Mouse (Mus musculus) cerebellum, adult 11 months (tissue): ENCODE data around the gene Trmt44.
A peak's percentile ranks its signal among the peaks of the same experiment; 100 is the strongest.
"Not testable (repeated sequence)": the region's sequence is repeated elsewhere in the genome, so short reads cannot be mapped to it uniquely, and the experiment has no call there.

Experiments used
- DNase-seq: peaks from one replicate; pipeline ENCODE4 v3.0.0; 2022

The Trmt44 gene

DNA sequence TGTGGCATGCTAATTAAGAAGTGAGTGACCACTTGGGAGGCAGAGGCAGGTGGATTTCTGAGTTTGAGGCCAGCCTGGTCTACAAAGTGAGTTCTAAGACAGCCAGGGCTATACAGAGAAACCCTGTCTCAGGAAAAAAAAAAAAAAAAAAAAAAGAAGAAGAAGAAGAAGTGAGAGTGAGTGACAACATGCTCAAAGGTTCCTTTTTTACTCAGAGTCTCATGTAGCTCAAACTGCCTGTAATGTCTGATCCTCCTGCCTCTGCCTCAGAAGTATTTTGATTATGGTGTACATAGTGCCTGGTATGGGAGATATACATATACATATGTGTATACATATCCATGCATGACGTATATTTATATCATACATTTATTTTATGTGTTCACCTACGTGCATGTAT lies 9.4 kb upstream of the Trmt44 start:
- DNase-seq: not testable (repeated sequence)

DNA sequence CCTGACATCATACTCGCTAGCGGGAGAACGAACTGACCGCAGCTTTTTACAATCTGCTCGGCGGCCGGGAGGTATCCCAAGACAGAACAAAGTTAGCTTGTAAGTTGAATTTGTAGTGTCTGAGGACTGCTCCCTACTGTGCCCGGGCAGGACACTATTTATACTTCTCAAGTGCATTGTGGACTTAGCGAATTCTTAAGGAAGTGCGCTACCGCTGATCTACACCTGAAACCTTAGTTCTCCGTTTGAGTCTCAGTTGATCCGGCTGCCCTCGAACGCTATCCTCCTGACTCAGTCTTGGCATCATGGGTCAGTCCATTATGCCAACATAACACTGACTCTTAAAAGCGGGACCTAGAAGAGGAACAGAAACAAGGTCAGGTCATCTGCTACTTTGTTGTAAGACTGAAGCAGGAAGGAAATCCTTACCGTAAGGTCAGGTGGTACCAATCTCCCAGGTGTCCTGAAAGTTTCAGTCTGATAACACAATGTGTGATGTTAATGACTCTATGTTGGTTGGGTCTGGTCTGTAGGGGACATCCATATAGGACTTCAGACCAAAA lies 8.4 kb upstream of the Trmt44 start:
- no peak for DNase-seq

GRCm38 (mm10) chr5:35582445-35583220 lies 7.8 kb upstream of the Trmt44 start, which contains the start of gene Acox3:
Gene Acox3, plus strand, starts transcription at chr5:35583040.
- DNase-seq: peak; percentile 95

- DNase-seq: no peak
These were observed 5.5 kb upstream of the Trmt44 start for GRCm38 (mm10) chr5:35580156-35580922.

- no peak for DNase-seq
These were observed 4.5 kb upstream of the Trmt44 start for GRCm38 (mm10) chr5:35579247-35579893.

DNA sequence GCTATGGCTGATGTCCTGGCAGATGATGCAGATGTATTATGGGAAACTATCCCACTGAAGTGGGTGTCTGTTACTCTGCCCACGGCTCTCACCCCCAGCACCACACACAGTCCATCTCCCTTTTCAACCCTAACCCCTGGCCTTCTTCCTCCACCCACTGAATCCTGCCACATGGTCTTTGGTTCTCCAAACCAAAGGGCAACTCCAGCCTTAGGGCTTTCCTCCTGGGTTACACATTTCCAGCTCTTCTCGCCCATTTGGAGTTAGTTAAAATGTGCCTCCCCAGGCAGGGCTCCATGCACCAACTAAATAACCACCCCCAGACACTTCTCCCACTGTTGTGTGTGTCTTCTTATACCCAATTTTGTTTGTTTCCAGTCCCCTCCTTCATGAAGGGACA lies 3.5 kb upstream of the Trmt44 start:
- DNase-seq: no peak

- DNase-seq: no peak
These were observed 1.6 kb upstream of the Trmt44 start for GRCm38 (mm10) chr5:35576409-35577020.

- no peak for DNase-seq
These were observed 3.3 kb downstream of the Trmt44 start for GRCm38 (mm10) chr5:35571546-35571945.

- no peak for DNase-seq
These were observed 8.2 kb downstream of the Trmt44 start for GRCm38 (mm10) chr5:35566632-35567031.

DNA sequence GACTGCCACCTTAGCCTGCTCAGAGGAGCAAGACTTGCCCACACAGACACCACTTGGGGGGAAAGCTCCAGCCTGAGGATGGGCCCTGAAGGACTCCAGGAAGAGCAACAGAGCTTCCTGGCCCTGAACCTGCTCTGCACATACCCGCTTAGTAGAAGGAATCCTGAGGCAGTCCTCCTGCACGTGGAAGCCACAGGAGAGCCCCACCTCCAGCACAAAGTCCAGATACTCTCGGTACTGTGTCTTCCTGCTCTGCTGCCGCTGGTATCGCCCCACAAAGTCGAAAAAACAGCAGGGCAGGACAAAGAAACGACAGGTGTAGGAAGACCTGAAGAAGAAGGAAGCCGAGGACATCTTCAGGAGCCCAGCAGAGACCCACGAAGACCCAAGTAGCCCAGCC lies 9.7 kb downstream of the Trmt44 start:
- DNase-seq: no peak

GRCm38 (mm10) chr5:35563449-35563848 lies 11.4 kb downstream of the Trmt44 start:
- peak; percentile 71 for DNase-seq

GRCm38 (mm10) chr5:35562616-35563015 lies 12.3 kb downstream of the Trmt44 start:
- DNase-seq: no peak

DNA sequence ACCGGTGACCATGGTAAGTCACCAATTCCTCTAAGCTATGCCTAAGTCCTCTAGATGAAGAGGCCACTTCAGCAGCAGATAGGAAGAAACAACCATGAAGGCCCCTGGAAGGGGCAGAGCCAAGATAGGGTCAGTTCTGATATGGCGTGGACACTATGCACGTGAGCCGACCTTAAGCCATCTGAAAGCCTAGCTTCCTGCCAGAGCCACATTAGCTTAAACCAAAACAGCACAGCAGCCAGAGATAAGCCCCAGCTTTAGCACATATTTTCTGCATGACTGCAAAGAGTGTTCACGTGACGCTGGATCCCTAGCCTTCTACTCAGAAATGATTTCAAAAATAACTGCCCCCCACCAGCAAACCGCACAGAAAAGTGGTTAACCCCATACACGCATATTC lies 15.4 kb downstream of the Trmt44 start:
- no peak for DNase-seq

DNA sequence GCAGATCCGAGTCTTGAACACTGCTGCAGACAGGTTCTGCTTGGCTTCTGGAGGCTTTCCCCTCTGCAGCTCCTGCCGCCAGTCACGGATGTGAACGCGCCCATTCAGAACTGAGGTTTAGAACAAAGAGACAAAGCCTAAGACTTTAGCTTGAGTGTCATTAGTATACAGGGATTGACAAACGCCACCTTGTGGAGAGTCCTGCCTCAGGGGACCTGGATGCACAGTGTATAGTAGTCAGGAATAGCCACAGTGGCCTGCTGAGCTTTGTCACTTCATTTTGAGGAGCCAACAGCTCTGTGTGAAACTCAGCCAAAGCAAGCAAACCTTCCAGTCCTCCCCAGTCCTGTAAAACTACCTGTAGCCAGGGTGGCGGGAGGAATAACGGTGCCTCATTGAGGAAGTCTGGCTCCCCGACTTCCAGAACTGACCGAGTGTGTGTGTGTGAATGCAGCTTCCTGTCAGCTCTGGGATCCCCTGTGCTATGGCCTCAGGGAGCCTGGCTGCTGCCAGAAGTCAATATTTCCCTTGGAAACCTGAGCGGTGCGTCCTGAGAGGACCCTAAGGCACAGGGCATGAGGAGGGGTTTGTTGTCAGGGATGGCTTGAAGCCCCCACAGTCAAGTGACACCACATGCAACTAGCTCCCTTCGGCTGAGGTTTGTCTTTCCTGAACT lies 16.8 kb downstream of the Trmt44 start:
- DNase-seq: no peak

DNA sequence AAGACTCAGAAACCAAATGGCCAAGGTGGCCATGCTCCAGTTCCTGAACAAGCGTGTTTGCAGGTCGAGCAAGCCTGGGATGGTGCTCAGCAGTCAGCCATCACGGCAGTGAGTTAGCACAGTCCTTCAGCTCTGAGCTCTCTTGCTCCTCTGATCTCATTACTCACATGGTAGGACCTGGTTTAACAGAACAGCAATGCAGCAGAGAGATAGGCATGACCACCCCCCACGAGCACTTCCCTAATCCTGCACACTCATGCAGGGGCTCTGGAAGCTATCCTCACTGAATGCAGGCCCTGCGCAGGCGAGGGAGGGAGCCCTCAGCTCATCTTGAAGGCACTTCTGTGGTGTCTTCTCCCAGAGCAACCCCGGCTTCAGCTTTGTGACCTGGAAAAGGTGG lies 18.5 kb downstream of the Trmt44 start:
- DNase-seq: no peak

DNA sequence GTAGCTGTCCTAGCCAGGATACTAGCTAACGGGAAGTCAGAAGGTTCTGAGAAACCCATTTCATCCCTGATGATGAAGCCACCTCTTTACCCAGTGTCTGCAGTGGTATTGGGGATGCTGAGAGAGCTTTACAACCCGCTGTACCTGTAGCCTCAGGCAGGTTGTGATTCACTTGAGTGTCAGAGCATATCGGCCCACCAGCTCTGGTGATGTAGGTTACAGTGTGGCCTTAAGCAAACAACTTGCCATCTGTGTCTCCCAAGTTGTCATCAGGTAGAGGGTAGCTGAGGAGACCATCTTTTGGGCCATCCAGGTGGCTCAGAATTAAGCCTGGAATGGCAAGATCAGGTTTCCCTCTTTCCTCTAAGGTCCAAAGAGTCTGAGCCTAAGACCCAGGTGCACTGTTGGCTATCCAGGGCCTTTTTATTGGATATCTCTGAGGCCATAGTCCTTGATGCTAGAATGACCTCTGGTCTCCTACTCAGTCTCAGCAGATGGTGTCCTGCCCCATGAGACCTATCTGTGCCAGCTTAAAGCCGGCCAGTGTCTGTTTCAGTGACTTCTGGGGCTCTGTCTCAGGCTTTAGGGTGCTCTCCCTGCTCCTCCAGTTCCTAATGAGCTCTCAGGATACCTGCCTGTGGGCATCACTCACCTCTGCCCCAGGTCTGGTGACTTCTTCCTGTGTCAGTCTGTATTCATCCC lies 21.9 kb downstream of the Trmt44 start:
- DNase-seq: no peak

DNA sequence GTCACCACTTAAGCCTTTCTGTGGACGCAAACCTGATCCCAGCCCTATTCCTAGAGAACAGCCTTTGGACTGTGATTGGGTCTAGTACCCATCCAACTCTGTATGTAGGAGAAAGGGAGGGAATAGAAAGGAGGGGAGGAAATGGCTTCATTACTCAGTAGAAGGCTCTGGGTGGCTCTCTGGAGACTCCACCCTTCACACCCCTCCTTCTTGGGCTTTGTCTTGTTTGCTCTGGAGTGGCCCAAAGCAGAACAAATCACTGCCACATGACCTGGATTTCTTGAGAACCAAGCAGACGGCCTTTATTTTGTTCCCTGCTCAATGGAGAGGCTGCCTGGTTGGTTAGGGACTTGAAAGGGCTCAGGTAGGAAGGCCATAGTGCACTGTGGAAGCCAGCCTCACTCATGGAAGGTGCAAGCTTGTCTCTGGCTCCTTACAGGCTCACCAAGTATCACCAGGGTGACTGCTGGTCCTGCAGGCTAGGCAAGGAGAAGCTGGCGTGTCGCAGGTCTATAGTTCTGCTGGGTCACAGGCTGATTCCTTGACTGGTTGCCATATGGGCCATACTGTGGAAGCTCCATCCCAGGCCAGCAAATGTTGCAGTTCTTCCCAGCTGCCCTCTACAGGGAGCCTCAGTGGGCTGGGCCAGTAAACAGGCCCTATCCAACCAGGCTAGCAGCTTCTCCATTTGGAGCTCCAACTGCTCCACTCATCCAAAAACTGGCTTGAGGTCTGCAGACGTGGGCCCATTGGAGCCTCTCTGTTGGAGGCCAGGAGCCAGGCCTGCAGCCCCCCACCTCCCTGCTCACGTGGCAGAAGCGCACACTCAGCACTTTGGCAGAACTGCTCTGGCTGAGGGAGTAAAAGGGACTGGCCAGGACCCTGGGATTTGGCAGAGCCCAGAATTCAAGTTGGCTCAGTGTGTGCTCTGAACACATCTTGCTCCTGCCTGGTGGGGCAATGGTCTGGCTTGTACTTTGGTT lies 22.7 kb downstream of the Trmt44 start:
- peak; percentile 56 for DNase-seq

DNA sequence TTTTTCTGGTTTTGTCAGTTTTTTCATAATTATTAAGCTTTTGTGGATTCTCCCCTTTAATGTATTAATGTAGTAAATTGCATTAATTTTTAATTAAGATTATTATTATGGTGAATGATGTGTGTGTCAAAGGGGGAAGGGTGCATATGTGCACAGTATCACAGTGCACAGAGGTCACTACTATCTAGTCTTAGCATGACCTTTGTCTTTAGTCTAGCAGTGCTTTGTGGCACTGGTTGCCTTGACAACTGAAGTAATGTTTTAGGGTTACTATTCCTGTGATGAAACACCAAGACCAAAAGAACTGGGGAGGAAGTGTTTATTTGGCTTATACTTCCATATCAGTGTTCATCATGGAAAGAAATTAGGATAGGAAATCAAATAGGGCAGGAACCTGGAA lies 28.7 kb downstream of the Trmt44 start:
- no peak for DNase-seq

DNA sequence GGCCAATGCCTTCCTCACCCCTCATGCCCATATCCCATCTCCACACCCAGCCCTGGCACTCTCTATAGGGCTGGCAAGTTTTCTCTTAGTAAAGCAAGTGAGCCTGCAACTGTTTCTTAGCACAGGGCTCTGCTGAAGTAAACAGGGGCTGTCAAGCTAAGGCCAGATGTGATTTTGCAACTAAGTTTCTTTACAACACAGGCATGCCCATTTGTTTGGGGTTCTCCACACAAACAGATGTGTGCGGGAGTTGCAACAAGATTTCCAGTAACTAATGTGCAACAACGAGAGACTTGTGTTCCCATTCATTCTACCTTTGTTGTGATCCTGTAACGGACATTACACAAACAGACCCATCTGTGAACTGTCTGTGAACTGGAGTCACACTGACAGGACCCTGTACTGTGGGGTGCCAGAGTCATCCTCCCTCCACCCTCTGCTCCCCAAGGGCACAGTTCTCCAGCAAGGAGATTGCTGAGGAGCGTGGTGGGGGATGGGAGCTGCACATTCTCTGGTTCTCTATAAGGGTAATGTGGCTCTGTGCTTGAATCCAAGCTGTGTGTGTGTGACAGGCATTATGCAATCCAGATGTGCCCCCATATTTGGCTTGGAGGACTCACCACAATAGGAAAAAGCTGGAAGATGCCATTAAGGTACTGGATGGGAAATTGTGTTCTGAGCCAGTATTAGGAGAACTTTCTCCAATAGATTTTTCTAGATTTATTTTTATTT lies 33.6 kb downstream of the Trmt44 start:
- no peak for DNase-seq

DNA sequence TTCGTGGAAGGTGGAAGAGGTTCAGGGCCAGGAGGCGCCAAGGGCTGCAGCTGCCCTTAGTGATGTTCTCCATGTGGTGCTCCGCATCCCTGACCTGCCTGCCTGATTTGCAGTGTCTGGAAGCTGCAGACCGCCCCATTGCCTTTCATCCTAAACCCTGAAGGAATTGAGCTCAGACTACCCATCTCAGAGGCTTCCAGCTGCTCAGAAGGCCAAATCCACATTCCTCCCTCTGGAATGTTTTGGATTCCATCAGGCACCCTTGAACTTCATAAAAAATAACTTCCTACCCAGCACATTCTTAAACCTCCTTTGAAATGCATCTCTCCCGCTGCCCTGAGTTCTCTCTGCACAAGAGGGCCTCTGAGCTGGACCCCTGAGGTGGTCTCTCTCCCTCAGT lies 34.3 kb downstream of the Trmt44 start:
- DNase-seq: no peak
